In the genomic region with DNA sequence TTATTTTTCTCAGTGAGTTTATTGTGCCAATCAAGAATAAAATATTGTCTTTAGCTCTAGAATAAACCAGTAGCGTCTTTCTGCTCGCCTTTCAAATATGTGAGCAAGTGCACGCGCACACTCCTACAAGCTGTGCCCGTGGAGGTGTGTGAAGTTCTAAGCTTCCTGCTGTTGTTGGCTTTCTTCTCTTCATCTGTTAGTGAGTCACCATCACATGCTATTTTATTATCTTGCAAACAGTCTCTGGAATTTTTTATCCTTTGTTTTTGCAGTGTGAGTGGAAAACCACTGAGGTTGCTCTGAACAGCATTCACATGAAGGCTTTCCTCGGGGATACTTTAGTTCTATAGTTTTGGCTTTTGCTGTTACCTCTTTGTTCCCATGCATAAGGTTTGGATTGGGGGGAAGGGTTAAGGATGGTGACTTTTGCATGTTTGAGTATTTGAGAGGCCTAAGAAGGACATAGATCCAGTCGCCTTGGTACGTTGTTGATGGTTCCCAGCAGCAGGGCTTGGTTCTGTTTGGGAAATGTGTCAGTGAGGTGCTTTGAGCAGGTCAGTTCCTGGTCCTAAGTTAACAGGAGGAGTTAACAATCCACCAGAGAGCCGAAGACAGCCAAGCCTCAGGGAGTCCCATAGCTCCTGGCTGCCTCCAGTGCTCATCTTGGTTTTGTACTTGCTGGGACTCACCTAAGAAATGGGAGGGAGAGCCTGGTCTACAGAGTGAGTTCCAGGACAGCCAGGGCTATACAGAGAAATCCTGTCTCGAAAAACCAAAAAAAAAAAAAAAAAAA, we compare ENCODE assay signal across 10 mouse cellular contexts.
DNase-seq lines count a peak whose midpoint lies in the region; ATAC-seq and TF ChIP-seq lines count a peak whose summit lies in the region.
"Had no signal": no experiment of that assay in that cellular context is flagged by ENCODE, and none has a peak within 500 bp of the region (broad histone marks: within the 10 kb centered on the region; RNA-seq: fewer than 3 reads in every experiment).

No protein-coding gene starts in this region.

- peaks cover 21% of the 10 kb centered on the region for H3K36me3 ChIP-seq in heart, embryonic 10.5 days
- no peaks in the 10 kb centered on the region for H3K36me3 ChIP-seq in lung, postnatal 0 days (ENCODE audit: insufficient read depth, low read length)
- no peaks in the 10 kb centered on the region for H3K36me3 ChIP-seq in hindbrain, embryonic 15.5 days
- H3K36me3 ChIP-seq in small intestine, adult 2 months (ENCODE audit: control insufficient read depth, insufficient read depth, low read length) = peaks cover 7% of the 10 kb centered on the region
- H3K36me3 ChIP-seq in forebrain, embryonic 11.5 days (ENCODE audit: control insufficient read depth, insufficient read depth, low read length) = no peaks in the 10 kb centered on the region

- DNase-seq in heart, embryonic 10.5 days (ENCODE audit: low spot score) = no peak
- no peak for DNase-seq in heart, postnatal 4 days
- peak; percentile 49 for DNase-seq in lung, postnatal 0 days (ENCODE audit: low spot score)
- DNase-seq in lung, postnatal 25 days (ENCODE audit: low spot score) = no peak
- no peak for DNase-seq in yolk sac, embryonic 10.5 days (ENCODE audit: low spot score)
- no peak for DNase-seq in forebrain, embryonic 11.5 days (ENCODE audit: low spot score)
- DNase-seq: cerebellum, adult 11-12 months had no signal

- no peaks in the 10 kb centered on the region for H3K9me3 ChIP-seq in heart, embryonic 10.5 days
- H3K9me3 ChIP-seq in lung, postnatal 0 days (ENCODE audit: low read length) = no peaks in the 10 kb centered on the region
- H3K9me3 ChIP-seq in hindbrain, embryonic 15.5 days = no peaks in the 10 kb centered on the region
- no peaks in the 10 kb centered on the region for H3K9me3 ChIP-seq in forebrain, embryonic 11.5 days (ENCODE audit: control insufficient read depth, low read length)

- H3K4me3 ChIP-seq in heart, embryonic 10.5 days = no peak overlapping the region
- no peak overlapping the region for H3K4me3 ChIP-seq in lung, postnatal 0 days (ENCODE audit: low read depth, low read length)
- H3K4me3 ChIP-seq in hindbrain, embryonic 15.5 days = no peak overlapping the region
- no peak overlapping the region for H3K4me3 ChIP-seq in small intestine, adult 2 months (ENCODE audit: low read depth, low read length)
- H3K4me3 ChIP-seq in forebrain, embryonic 11.5 days (ENCODE audit: low read depth, low read length) = no peak overlapping the region

- 67% methylated on average over 10 of the region's 10 CpGs for WGBS in heart, embryonic 10.5 days
- WGBS in lung, postnatal 0 days = 39% methylated on average over 10 of the region's 10 CpGs
- WGBS in hindbrain, embryonic 15.5 days = 69% methylated on average over 10 of the region's 10 CpGs
- WGBS in small intestine, adult 2 months = 26% methylated on average over 10 of the region's 10 CpGs
- WGBS in forebrain, embryonic 11.5 days = 77% methylated on average over 10 of the region's 10 CpGs

- H3K27me3 ChIP-seq in heart, embryonic 10.5 days (ENCODE audit: insufficient read depth, poor library complexity, severe bottlenecking) = no peaks in the 10 kb centered on the region
- no peaks in the 10 kb centered on the region for H3K27me3 ChIP-seq in lung, postnatal 0 days (replicated peaks; ENCODE audit: insufficient read depth, low read length)
- H3K27me3 ChIP-seq in hindbrain, embryonic 15.5 days = no peaks in the 10 kb centered on the region
- no peaks in the 10 kb centered on the region for H3K27me3 ChIP-seq in small intestine, adult 2 months (ENCODE audit: control insufficient read depth, insufficient read depth, low read length)
- H3K27me3 ChIP-seq in forebrain, embryonic 11.5 days (ENCODE audit: control insufficient read depth, insufficient read depth, low read length) = no peaks in the 10 kb centered on the region

- H3K27ac ChIP-seq in heart, embryonic 10.5 days = peak overlapping the region; percentile 63
- H3K27ac ChIP-seq in lung, postnatal 0 days (ENCODE audit: low read length) = peak overlapping the region; percentile 88
- peak overlapping the region; percentile 75 for H3K27ac ChIP-seq in hindbrain, embryonic 15.5 days (replicated peaks)
- H3K27ac ChIP-seq in small intestine, adult 2 months (ENCODE audit: insufficient read depth, low read depth, low read length) = peak overlapping the region; percentile 95
- H3K27ac ChIP-seq in forebrain, embryonic 11.5 days (ENCODE audit: low read depth, low read length) = no peak overlapping the region

- H3K4me1 ChIP-seq in heart, embryonic 10.5 days = peaks cover 52% of the 10 kb centered on the region
- peaks cover 24% of the 10 kb centered on the region; the same call in 1 of the 2 replicates for H3K4me1 ChIP-seq in lung, postnatal 0 days (ENCODE audit: insufficient read depth, low read depth, low read length)
- H3K4me1 ChIP-seq in hindbrain, embryonic 15.5 days (replicated peaks) = peaks cover 46% of the 10 kb centered on the region
- peaks cover 36% of the 10 kb centered on the region for H3K4me1 ChIP-seq in small intestine, adult 2 months (ENCODE audit: control insufficient read depth, insufficient read depth, insufficient read length, low read length)
- H3K4me1 ChIP-seq in forebrain, embryonic 11.5 days (replicated peaks; ENCODE audit: control insufficient read depth, insufficient read depth, low read length) = peaks cover 9% of the 10 kb centered on the region

- H3K4me2 ChIP-seq in lung, postnatal 0 days (replicated peaks; ENCODE audit: low read depth, low read length) = no peak overlapping the region
- H3K4me2 ChIP-seq in hindbrain, embryonic 15.5 days = no peak overlapping the region
- no peak overlapping the region for H3K4me2 ChIP-seq in forebrain, embryonic 11.5 days (ENCODE audit: low read depth, low read length, severe bottlenecking)

- no peak for TF ChIP-seq EP300 in lung, postnatal 0 days (IDR thresholded peaks at IDR 0.05)

- TF ChIP-seq CTCF in lung, postnatal 0 days (IDR thresholded peaks at IDR 0.05) = no peak
- no peak for TF ChIP-seq CTCF in small intestine, adult 2 months (IDR thresholded peaks at IDR 0.05; ENCODE audit: extremely low read depth, insufficient read length, insufficient replicate concordance, low read depth, low read length)

- ATAC-seq in lung, postnatal 0 days = no peak
- no peak for ATAC-seq in hindbrain, embryonic 15.5 days (ENCODE audit: low FRiP score, low read depth)
- ATAC-seq in forebrain, embryonic 11.5 days (replicated peaks; ENCODE audit: low FRiP score) = no peak
- ATAC-seq: inflammation-experienced regulatory T-cells, adult 6 months had no signal

- H3K9ac ChIP-seq in lung, postnatal 0 days (replicated peaks; ENCODE audit: low read depth) = no peak overlapping the region
- no peak overlapping the region for H3K9ac ChIP-seq in hindbrain, embryonic 15.5 days
- no peak overlapping the region for H3K9ac ChIP-seq in forebrain, embryonic 11.5 days (ENCODE audit: low read length)

- no peak for TF ChIP-seq POLR2A in small intestine, adult 2 months (IDR thresholded peaks at IDR 0.05; ENCODE audit: low read depth, low read length)
